Mouse (Mus musculus): ENCODE measurements at regions not wholly inside any gene's neighbourhood (a gene's known extent, or its start where the extent isn't known, plus 50 kb on each side); places are given as distances from the start of the nearest gene placed in this dataset.
A peak's percentile ranks its signal among the peaks of the same experiment; 100 is the strongest.

DNA sequence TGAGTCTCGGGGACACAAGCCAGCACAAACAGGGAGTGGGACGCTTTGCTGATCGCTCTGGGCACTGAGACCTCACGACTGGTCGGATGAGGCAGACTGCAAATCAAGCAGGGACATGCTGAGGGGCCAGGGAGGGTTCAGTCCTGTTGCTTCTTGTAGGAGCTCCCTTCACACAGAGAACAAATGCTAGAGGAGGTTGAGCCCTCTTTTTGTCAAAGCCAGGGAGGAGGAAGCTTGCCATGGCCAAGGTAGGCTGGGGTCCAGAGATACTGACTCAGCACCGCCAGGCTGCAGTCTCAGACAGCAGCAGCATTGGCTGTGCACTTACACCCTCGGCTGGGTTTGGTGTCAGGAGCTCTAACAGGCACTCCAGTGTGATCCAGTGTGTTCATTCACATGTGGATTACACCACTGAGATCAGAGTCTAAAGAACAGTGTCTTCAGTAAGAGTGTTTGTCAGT, 173.5 kb upstream of the Ankrd55 start:
- Histone ChIP-seq H3K4me2 (no peak overlapping the region), H3K9me3 (replicated peaks) (no peaks in the 10 kb centered on the region), H3K36me3 (no peaks in the 10 kb centered on the region), H3K4me3 (replicated peaks) (no peak overlapping the region), H3K27ac (replicated peaks) (no peak overlapping the region), H3K27me3 (replicated peaks) (0 out of 2 replicates have a peak, but pooled peaks cover 3% of the 10 kb centered on the region), H3K4me1 (peaks cover 4% of the 10 kb centered on the region), H3K9ac (replicated peaks) (no peak overlapping the region)
- no peak for ATAC-seq (ENCODE audit: low FRiP score)
- WGBS, result 82% methylated on average over 7 of the region's 7 CpGs

DNA sequence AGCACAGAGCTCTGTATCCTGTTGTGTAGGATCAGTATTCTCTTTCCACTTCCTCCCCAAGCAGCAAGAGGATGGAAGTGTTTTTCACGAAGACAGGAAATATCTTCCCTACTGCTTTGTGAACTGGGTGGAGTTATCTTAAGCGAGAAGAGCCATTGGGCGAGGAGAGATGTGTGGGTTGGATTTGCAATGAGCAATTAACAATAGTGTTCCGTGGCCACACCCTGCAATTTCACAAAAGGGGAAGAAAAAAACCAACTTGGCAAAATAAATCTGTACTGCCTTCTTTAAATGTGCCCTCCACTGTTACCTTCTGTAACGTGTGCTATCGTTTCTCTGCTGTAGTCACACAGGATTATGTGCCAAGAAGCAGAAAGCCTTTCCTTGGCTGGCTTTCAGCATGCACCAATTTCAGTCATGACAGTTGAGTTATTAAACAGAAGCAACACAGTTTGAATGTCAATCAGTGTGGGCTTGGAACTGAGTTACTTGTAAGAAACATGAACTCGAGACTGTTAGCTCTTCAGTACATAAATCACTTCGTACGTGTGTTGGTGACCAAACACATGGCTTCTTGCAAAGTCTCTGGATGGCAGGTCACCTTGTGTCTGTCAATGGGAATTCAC, 172.0 kb upstream of the Ankrd55 start:
- 53% methylated on average over 9 of the region's 9 CpGs for WGBS
- ATAC-seq (ENCODE audit: low FRiP score), result peak; percentile 33; the same call in 1 of the 2 replicates

DNA sequence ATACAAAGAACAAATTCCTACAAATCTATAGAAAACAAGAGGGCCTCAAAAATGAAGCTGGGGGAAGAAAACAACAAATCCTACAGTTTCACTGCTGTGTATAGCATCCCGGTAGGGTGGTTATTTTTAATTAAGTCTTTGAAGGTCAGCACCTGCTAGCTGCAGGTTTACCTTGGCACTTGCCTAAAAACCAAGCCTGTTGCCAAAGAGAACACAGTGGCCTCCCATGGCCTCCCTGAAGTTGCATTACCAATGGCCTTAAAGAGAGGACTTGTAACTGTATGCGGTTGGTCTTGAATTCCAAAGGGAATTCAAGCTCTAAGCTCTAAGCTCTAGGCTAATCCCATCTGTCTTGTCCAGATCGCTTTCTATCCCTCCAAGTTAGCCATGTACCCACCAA, 169.7 kb upstream of the Ankrd55 start:
- no peaks in the 10 kb centered on the region for H3K9me3 ChIP-seq (replicated peaks)
- 93% methylated on average over 3 of the region's 3 CpGs for WGBS
- H3K4me1 ChIP-seq, result peaks cover 12% of the 10 kb centered on the region
- no peak overlapping the region for H3K4me3 ChIP-seq (replicated peaks)
- no peak overlapping the region for H3K4me2 ChIP-seq
- H3K9ac ChIP-seq (replicated peaks), result no peak overlapping the region
- no peaks in the 10 kb centered on the region for H3K27me3 ChIP-seq (replicated peaks)
- H3K36me3 ChIP-seq, result no peaks in the 10 kb centered on the region
- H3K27ac ChIP-seq (replicated peaks), result no peak overlapping the region
- ATAC-seq (ENCODE audit: low FRiP score), result no peak

More for the DNA sequence above, 172.0 kb upstream of the Ankrd55 start:
- Histone ChIP-seq H3K9me3 (replicated peaks) (no peaks in the 10 kb centered on the region), H3K4me3 (replicated peaks) (no peak overlapping the region), H3K4me2 (no peak overlapping the region), H3K27me3 (replicated peaks) (no peaks in the 10 kb centered on the region), H3K36me3 (no peaks in the 10 kb centered on the region), H3K9ac (replicated peaks) (no peak overlapping the region), H3K4me1 (peaks cover 12% of the 10 kb centered on the region), H3K27ac (replicated peaks) (no peak overlapping the region)

DNA sequence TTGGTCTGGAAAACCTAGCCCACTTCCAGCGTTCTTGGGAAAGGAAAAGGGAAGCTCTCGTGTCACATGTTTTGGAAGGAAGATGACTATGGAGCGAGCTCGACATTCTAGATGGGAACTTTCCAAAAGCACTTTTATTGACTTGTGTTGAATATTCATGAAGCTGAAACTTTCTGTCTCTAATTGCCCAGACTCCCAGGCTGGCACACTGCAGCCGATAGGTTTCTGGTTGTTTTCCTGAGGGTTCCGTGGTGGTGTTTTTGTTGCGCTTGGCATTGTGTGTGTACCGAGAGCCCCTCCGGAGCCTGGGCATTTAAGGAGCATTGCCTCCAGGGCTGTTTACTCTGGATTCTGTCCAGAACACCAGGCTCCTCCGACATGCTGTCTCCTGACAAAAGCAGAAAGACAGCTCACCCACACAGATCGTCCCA, 168.6 kb upstream of the Ankrd55 start:
- H3K4me2 ChIP-seq, result peak overlapping the region; percentile 27
- peaks cover 12% of the 10 kb centered on the region for H3K4me1 ChIP-seq
- no peaks in the 10 kb centered on the region for H3K27me3 ChIP-seq (replicated peaks)
- peak; percentile 32; the same call in 1 of the 2 replicates for ATAC-seq (ENCODE audit: low FRiP score)
- no peak overlapping the region for H3K27ac ChIP-seq (replicated peaks)
- no peak overlapping the region for H3K9ac ChIP-seq (replicated peaks)
- WGBS, result 21% methylated on average over 11 of the region's 11 CpGs
- no peak overlapping the region for H3K4me3 ChIP-seq (replicated peaks)
- no peaks in the 10 kb centered on the region for H3K9me3 ChIP-seq (replicated peaks)
- no peaks in the 10 kb centered on the region for H3K36me3 ChIP-seq

DNA sequence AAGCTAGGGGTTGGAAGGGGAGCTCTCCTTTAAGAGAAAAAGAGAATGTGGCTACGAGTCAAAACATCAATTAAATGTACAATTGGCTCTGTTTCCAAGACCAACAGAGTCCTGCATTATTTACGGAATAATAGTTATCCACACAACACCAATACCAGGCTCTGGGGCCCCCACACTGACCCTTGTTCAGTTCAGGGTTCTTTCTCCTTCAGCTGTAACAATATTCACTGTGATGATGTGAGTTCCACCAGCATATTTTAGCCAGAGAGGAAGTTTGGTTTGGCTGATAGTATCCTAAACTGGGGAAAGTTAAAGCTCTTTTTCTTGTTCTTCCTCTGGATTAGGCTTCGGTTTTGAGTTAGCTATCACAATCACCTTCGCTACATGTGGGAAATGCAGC, 167.9 kb upstream of the Ankrd55 start:
- 39% methylated on average over 4 of the region's 4 CpGs for WGBS
- no peak for ATAC-seq (ENCODE audit: low FRiP score)
- H3K36me3 ChIP-seq, result no peaks in the 10 kb centered on the region
- no peak overlapping the region for H3K27ac ChIP-seq (replicated peaks)
- no peaks in the 10 kb centered on the region for H3K9me3 ChIP-seq (replicated peaks)
- H3K9ac ChIP-seq (replicated peaks), result no peak overlapping the region
- H3K4me1 ChIP-seq, result peaks cover 12% of the 10 kb centered on the region
- no peak overlapping the region for H3K4me2 ChIP-seq
- H3K4me3 ChIP-seq (replicated peaks), result no peak overlapping the region
- H3K27me3 ChIP-seq (replicated peaks), result no peaks in the 10 kb centered on the region

DNA sequence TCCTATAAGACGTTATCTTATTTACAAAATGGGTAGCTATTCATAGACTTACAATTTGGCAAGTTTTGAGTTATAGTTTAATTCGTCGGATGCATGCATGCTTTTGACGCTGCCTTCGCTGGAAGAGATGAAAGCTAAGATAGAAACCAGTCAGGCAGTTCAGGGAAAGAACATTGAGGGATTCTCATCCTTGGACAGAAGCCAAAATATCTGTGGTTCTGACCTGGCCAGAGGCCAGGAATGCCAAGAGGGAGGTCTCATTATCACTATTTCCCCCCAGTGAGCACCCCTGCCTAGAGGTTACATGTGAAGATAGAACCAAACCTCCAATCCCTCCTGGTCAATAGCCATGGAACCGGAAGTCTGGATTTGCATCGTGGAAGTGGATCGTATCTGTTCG, 167.1 kb upstream of the Ankrd55 start:
- Histone ChIP-seq H3K4me1 (peaks cover 18% of the 10 kb centered on the region), H3K36me3 (no peaks in the 10 kb centered on the region), H3K27ac (replicated peaks) (no peak overlapping the region), H3K9me3 (replicated peaks) (no peaks in the 10 kb centered on the region), H3K27me3 (replicated peaks) (no peaks in the 10 kb centered on the region), H3K4me2 (no peak overlapping the region), H3K9ac (replicated peaks) (no peak overlapping the region), H3K4me3 (replicated peaks) (no peak overlapping the region)
- ATAC-seq (ENCODE audit: low FRiP score), result no peak
- 86% methylated on average over 9 of the region's 9 CpGs for WGBS

DNA sequence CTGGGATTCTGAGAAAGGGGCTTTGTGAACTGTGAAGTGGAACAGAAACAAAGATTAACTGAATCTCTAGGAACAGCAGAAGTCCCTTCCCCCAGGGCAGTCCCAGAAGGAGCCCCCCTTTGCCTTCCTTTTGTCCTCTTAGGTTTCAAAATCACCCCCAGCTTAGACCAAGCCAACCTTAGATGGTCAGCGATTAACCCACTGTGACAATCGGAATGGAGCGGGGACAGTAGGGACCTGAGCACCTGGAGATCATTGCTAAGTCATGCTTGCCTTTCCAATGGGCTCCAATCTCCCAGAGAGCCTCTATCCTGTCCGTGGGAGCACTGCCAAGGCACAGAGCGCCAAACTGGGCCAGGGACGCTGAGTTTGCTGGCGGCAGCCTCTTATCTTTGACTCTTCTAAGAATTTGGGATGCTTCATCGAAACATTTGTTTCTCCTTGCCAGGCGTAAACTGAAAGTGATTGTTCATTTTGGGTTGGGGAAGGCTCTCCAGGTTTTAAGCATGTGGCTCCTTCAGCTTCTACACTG, 165.3 kb upstream of the Ankrd55 start:
- no peaks in the 10 kb centered on the region for H3K36me3 ChIP-seq
- H3K27ac ChIP-seq (replicated peaks), result no peak overlapping the region
- H3K4me1 ChIP-seq, result peaks cover 18% of the 10 kb centered on the region
- H3K9me3 ChIP-seq (replicated peaks), result no peaks in the 10 kb centered on the region
- ATAC-seq (ENCODE audit: low FRiP score), result no peak
- H3K27me3 ChIP-seq (replicated peaks), result no peaks in the 10 kb centered on the region
- no peak overlapping the region for H3K4me2 ChIP-seq
- WGBS, result 87% methylated on average over 9 of the region's 9 CpGs
- no peak overlapping the region for H3K4me3 ChIP-seq (replicated peaks)
- H3K9ac ChIP-seq (replicated peaks), result no peak overlapping the region

DNA sequence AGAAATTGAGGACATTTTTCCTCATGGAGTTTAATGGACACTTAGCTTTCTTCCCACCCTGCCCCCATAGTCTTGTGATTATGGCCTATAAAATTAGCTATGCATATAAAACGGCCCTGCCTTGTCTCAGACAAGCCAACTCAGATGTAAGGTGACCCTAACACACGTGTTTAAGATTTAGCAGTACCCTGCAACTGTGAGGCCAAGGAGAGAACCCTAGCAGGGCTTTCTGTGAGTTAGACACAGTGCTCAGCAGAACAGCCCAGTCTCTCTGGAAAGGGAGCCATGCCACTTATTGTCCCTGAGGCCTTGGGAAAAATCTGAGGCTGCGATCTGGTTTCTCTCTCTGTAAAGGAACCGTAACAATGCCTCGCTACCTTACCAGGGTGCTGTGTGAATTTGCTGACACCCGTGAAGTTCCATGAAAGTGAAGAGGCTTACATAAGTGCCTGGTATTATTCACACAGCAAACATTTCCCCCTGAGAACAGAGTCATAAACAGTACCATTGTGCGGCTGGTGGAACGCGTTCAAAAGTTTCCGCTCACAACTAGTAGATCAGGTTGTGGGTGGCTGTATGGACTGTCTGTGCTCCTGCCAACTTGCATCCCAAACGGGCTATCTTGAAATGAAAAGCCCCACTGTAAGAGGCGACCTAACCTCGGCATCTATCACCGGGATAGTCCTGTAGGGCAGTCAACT, 162.3 kb upstream of the Ankrd55 start:
- Histone ChIP-seq H3K4me3 (replicated peaks) (no peak overlapping the region), H3K27ac (replicated peaks) (no peak overlapping the region), H3K4me2 (no peak overlapping the region), H3K27me3 (replicated peaks) (no peaks in the 10 kb centered on the region), H3K9me3 (replicated peaks) (no peaks in the 10 kb centered on the region), H3K9ac (replicated peaks) (no peak overlapping the region), H3K36me3 (no peaks in the 10 kb centered on the region), H3K4me1 (peaks cover 7% of the 10 kb centered on the region)
- no peak for ATAC-seq (ENCODE audit: low FRiP score)
- WGBS, result 68% methylated on average over 14 of the region's 14 CpGs

DNA sequence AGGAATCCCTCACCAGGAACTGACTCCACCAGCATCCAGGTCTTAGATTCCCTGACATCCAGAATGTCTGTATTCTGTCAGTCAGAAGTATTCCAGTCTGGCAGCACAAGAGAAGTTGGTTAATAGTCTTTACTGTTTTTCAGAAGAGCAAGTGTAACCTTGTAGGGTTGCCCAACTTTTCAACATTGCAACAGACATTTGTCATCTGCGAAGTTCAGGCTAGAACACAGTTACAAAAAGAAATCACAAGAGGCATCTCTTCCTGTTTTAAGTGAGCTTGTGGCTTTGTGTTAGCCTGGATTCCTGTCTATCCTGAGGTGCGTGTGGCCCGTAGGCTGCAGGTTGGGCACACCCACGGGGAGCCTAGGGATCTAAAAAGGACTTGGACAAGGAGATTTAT, 158.0 kb upstream of the Ankrd55 start:
- Histone ChIP-seq H3K27me3 (replicated peaks) (no peaks in the 10 kb centered on the region), H3K9me3 (replicated peaks) (no peaks in the 10 kb centered on the region), H3K27ac (replicated peaks) (no peak overlapping the region), H3K9ac (replicated peaks) (no peak overlapping the region), H3K4me1 (peaks cover 8% of the 10 kb centered on the region; the same call in 1 of the 2 replicates), H3K36me3 (no peaks in the 10 kb centered on the region), H3K4me2 (no peak overlapping the region), H3K4me3 (replicated peaks) (no peak overlapping the region)
- WGBS, result 80% methylated on average over 4 of the region's 4 CpGs
- ATAC-seq (ENCODE audit: low FRiP score), result no peak

DNA sequence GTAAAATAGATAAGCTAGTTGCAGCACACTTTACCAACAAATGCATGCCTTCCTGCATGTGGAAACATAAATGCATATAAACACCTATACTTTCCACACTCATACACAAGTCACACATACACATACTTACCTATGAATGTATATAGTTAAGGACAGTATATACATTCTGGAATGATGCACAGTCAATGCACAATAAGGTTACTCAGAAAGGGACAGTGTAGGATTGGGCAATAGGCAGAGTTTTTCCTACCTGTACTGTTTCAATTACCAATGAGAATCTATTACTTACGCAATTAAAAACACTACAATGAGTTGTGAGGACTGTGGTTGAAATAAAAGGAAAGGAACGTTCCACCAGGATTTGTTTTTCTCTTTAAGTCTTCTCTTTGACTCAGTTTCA, 157.5 kb upstream of the Ankrd55 start:
- Histone ChIP-seq H3K4me2 (no peak overlapping the region), H3K36me3 (no peaks in the 10 kb centered on the region), H3K9ac (replicated peaks) (no peak overlapping the region), H3K4me1 (peaks cover 5% of the 10 kb centered on the region; the same call in 1 of the 2 replicates), H3K4me3 (replicated peaks) (no peak overlapping the region), H3K27ac (replicated peaks) (no peak overlapping the region), H3K9me3 (replicated peaks) (no peaks in the 10 kb centered on the region), H3K27me3 (replicated peaks) (no peaks in the 10 kb centered on the region)
- ATAC-seq (ENCODE audit: low FRiP score), result no peak
- WGBS, result 85% methylated on average over 2 of the region's 2 CpGs

DNA sequence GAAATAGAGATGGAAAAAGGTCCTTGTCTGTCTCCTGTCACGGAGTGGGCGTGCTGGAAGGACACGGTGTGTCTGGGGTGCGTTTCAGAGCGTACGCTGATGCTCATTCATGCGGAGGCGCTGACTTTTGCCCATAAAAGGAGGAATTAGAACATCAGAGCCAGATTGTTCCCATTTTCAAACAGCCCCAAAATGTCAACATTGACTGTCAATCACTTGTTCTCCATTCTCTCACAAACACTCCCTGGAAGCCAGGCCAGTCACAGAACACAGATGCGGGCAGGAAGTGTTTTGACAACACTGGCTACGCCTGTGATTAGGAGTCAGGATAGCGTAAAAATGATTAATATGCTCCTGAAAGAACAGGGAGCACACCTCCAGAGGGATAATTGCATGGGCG, 157.1 kb upstream of the Ankrd55 start:
- ATAC-seq (ENCODE audit: low FRiP score), result no peak
- 0 out of 2 replicates have a peak, but pooled peaks cover 2% of the 10 kb centered on the region for H3K4me1 ChIP-seq
- no peaks in the 10 kb centered on the region for H3K36me3 ChIP-seq
- no peak overlapping the region for H3K27ac ChIP-seq (replicated peaks)
- H3K4me2 ChIP-seq, result no peak overlapping the region
- no peak overlapping the region for H3K9ac ChIP-seq (replicated peaks)
- no peak overlapping the region for H3K4me3 ChIP-seq (replicated peaks)
- 63% methylated on average over 12 of the region's 12 CpGs for WGBS
- no peaks in the 10 kb centered on the region for H3K9me3 ChIP-seq (replicated peaks)
- no peaks in the 10 kb centered on the region for H3K27me3 ChIP-seq (replicated peaks)

DNA sequence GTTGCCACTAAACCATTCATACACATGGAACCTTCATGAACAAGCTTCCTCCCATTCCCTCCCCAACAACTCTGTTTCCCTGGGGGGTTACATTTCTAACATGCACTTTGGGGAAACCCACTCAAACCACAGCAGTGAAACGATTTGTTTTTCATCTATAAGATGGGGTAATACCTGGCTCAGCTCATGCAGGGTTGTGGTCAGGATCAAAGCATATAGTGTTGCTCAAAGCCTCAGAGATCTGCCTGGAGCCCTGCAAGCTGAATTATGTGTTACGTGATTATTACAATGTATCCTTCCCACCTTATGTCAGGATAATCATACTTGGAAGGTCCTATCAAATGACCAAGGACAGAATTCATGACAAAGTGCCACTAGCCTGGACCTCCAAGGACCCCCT, 154.5 kb upstream of the Ankrd55 start:
- Histone ChIP-seq H3K36me3 (no peaks in the 10 kb centered on the region), H3K9ac (replicated peaks) (no peak overlapping the region), H3K9me3 (replicated peaks) (no peaks in the 10 kb centered on the region), H3K4me2 (no peak overlapping the region), H3K27ac (replicated peaks) (no peak overlapping the region), H3K27me3 (replicated peaks) (no peaks in the 10 kb centered on the region), H3K4me1 (0 out of 2 replicates have a peak, but pooled peaks cover 2% of the 10 kb centered on the region), H3K4me3 (replicated peaks) (no peak overlapping the region)
- ATAC-seq (ENCODE audit: low FRiP score), result no peak
- WGBS, result 92% methylated on average over 2 of the region's 2 CpGs

Measured in neural tube, embryonic 15.5 days (tissue).